Mouse (Mus musculus) frontal cortex, postnatal 25 days (tissue): Measurements from ENCODE around the gene Ppp4r1.

Experiments
- DNase-seq, 2 experiments: peaks; one replicate each; pipeline ENCODE4 v3.0.0; 2022; ENCODE audit warnings: low spot score in 2 of 2

Ppp4r1 gene

DNA sequence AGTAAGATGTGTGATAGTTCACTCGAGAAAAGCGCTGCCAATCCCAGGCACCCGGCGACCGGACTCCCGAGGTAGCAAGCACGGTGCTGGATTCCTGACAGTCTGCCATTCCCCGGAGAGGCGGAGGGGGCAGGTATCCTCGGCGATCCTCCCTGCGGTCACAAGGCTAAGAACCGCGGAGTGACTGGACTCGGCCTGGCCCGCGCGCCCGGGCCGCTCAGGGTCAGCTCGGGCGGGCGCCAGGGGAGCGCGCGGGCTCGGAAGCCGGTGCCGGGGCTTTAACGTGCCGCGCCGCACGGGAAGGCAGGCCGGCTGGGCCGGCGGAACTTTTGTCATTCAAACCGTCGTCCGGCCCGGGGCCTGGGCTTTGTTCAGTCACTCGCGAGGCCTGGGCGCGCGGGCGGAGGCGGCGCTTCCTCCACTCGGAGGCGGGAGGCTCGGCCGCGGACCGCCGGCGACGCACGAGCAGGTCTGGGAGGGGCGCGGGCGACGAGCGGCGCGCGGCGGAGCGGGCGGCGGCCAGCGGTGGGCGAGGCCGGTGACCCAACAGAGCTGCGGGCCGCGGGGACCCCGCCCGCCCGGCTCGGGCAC, at the start of gene Ppp4r1:
TSS of gene Ppp4r1 (plus strand) at position 23 of the 591 bp plus-strand sequence.
- peak; percentile 55 to 63 for DNase-seq

DNA sequence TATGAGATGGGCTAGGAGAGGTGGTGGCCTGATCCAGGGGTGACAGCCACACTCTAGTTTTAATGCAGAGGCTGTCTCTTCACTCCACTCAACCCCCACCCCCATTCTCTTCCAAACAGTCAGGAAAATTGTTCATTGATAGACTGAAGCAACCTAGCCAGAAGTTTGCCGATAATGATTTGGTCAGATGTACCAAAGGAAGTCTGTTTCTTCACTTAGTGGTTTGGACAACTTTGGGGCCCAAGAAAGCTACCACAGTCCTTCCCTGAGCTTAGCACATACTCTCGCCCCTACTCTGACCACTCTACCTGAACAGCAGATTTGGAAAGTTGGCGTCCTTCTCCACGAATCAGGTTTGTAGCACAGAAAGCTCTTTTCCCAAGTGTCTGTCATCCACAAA, 49.7 kb upstream of the Ppp4r1 start:
- no peak for DNase-seq

DNA sequence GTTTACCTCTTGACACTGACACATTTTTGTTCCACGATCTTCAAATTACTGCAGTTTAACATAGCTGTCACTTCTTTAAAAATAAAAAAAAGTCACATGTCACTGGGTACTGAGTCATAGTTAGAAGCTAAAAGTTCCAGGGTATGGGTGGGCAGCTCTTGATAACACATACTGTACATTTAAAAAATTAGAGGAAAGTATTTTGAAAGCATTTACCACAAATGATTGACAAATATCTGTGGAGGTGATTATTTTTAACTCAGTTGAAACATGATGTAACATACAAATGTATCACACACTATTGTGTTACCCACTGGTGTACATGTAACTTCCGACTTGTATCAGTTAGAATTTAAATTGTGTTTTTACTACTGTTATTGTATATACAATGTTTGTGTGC, 47.3 kb upstream of the Ppp4r1 start:
- DNase-seq: no peak

DNA sequence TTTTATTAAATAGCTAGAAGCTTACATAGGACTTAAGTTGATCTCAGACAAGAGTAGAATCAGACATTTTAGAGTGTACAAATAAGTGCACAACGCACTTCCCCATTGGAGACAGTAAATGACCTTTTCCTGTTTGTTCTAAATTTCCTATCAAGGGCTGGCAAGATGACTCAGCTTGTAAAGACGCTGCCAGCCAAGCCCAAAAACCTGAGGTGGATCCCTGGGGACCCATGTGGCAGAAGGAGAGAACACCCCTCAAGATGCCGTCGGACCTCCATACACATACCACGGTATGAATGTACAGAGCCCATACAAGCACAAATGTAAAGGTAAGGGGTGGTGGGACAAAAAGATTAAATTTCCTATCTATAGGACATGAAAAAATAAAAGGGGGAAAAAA, 45.2 kb upstream of the Ppp4r1 start:
- DNase-seq: no peak

DNA sequence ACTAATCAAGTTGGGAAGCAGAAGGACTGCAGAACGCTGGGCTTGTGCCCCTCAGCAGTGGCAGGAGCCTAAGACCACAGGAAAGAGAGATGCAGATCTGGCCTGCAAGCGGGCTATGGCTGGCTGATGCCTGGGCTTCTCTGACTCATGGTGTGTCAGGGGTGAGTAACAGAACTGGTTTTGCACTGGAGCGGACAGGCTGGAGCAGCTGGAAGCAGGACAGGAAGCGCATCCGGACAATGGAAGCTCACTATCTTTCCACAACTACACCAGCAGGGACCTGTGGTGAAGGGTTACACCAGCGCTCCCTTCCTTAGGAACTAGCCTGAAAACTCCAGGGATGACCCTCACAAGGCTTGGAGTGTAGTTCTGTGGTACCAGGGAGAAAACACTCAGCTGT, 44.8 kb upstream of the Ppp4r1 start:
- DNase-seq: no peak

DNA sequence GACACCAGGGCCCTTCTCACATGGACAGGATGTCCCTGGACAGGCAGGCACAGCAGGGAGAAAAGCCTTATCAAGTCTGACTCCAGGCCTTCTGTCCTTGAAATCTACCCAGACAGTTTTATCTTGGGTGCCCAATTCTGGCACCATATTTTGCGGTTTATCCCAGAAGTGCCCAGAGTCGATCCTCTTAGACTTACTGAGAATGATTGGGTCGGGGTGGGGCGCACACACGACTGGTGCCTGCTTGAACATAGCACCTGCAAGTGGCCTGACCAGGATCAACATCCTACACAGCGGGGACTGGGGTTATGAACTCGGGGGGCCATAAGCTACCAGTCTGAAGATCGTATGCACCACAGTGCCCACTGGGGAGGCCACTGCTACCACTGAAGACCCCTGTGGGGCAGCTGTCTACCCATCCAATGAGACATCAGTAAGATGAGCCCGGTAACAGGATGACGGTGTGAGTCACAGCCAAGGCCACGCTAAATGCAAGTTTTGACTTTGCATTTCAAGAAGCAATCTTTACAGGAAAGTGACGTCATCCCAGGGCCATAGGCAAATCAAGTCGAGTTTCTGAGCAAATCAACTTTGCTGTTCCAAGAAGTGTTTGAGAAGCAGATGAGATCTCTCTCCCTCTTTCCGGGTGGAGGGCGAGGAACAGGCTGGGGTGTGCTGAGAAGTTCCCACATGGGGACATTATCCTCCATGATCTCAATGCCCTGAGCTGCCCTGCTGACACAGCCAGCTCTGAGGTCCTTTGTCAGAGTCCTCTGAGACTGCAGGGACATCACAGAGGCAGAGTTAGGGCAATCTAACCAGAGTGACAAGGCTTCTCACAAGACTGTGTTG, 42.3 kb upstream of the Ppp4r1 start:
- no peak for DNase-seq

DNA sequence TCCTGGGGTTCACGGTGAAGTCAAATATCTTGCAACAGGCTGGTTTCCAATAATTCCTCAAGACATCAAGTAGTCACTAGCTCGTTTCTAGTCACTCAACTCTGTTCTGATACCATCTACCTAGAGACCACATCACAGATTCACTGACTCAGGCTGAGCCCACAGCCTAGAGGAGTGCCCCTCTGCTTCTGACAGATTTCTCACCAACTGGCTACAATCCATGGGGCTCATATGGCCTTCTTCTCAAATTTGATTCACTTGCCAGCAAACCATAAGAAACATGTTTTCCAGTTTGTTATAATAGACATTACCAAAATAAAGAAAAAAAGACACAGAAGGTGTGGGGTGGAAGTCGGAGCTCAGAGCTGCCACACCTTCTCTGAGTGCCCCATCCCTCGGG, 40.8 kb upstream of the Ppp4r1 start:
- no peak for DNase-seq

DNA sequence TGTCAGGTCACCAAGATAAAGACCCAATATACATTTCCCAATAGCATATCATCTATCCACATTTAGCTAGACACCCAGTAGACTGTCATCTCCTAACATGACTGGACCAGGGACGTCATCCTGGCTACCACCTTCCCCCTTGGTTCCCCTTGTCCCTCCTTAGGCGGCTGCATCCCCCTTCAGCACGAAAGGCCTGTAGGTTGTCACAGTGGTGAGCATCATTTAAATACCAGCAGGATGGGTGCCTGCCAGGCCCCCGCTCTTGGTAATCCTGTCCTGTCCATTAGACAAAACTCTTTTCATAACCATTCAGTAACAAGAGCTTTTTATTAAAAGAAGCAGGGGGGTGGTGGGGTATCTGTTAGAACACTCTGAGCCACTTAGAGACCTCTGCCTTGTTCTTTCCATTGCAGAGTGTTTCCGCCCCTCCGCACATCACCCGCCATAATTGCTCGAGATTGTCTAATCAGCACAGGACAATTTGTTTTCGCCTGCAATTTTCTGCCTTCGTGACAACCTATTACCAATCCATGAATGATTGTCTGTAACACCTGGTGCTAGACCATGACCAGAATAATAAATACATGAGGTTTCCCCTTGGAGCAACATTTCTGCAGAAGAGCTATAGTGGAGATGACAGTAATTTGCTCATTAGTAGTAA, 40.0 kb upstream of the Ppp4r1 start:
- no peak for DNase-seq

DNA sequence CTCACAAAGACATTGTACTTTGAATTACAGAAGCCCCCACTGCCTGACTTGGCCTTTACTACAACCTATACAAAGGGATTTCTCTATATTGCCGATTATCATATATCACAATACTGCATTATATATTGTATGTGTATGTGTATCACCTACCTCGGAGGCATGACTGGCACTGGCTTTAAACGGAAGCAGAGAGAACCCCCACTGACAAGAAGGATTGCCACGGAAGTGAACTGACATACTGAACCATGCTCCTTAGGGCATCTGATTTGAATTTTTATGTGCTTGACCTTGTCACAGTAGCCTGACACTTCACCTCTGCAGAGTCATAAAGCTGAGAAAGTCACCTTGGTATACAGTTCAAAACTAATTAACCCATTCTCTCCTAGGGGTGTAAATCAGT, 39.4 kb upstream of the Ppp4r1 start:
- DNase-seq: no peak

DNA sequence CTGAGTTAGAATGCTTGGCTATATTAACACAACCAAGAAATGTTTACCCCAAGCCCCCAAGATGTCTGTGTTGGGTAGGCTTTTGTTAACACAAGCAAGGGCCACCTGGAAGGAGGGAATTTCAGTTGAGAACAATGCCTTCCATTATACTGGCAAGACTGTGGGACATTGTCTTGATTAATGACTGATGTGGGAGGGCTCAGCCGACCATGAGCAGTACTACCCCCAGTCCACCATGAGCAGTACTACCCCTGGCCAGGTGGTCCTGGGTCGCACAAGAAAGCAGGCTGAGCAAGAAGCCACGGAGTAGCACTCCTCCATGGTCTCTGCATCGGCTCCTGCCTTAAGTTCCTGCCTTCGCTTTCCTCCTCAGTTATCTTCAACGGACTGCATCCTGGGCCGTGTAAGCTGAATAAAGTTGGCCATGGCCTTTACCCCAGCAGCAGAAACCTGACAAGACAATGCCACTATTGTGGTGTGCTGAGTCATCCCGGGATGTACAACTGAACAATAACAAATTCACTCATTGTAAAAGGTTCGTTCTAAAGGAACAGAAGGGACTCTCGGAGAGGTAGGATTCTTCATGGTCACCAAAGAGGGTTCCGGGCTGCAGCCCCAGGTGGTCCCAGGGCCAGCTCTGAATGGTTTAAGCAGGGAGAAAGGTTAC, 38.6 kb upstream of the Ppp4r1 start:
- no peak for DNase-seq

DNA sequence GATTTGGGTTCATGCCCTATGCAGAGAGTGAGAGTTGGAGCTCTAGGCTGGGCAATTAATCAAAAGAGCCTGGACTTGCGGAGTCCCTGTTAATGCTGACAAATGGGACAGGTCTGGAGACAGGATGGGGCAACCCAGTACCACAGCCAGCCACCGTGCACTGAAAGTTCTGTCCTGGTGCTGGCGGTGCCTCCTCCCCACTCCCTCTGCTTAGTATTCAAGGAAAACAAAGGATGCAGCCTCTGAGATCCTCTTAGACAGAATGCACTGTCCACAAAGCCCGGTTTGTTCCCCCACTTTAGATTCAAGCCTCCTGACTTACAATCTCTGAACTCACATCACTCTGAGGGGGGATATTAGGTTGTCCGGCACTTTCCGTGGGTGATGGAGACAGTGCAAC, 36.1 kb upstream of the Ppp4r1 start:
- DNase-seq: no peak

DNA sequence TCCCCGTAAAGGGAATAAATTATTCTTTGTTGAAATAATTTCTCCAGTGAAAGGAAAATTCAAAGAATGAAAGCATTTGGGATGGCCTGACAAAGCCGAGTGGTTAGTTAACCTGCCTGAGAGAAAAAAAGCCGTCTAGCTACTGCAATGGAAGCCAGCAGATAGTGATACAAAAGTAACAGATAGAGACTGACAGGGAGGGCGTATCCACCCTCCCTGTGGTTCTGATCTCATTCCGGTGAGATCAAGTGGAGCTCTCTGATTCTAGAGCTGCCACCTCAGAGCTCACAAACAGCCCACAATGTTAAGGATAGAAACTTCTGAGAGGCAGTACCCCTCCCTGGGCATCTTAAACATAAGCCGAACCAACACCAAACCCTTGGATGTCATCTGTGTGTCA, 33.4 kb upstream of the Ppp4r1 start:
- no peak for DNase-seq

DNA sequence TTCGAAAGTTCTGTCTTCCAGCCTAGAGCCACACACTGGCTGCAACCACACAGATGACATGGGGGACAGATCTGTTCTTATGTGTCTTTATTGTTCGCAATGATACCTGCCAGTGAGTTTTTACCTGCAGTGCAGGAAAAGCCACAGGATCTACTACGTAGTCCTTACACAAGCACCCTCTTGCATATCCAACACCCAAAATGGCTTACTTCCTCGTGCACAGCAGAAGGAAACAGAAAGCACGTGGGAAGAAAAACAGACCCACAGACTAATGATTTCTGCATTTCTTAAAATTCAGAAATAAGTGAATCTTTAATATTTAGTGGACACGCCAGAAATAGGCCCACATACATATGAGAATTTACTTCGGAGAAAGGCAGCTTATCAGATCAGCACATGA, 32.6 kb upstream of the Ppp4r1 start:
- DNase-seq: no peak

DNA sequence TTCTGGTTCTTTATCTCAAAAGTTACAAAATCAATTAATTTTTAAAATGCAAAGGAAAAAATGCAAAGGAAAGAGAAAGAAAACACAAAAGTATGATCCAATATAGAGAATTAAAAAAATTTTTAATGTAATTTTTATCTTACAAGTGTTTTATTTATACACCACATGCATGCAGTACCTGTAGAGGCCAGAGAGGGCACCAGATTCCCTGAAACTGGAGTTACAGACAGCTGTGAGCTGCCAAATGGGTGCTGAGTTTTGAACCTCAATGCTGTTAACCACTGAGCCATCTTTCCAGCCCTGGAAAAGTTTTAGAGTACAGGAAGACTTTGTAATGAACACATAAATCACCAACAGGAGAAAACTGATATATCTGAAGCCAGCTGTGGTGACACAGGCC, 32.1 kb upstream of the Ppp4r1 start:
- no peak for DNase-seq

DNA sequence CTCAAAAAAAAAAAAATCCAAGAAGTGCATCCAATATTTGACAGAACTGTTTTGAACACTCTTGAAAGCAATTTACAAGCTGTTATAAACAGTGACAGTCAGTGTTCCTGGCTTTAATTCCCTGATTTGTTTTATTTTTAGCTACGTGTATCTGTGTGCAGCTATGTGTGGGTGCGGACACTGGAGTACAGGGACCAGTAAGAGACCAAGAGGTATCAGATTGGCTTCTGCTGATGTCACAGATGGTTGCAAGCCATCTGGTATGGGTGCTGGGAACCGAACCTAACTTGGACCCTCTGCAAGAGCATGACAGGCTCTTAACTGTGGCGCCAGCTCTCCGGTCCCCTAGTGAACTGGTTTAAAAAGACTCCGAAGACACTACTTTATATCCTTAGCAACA, 29.2 kb upstream of the Ppp4r1 start:
- DNase-seq: no peak

DNA sequence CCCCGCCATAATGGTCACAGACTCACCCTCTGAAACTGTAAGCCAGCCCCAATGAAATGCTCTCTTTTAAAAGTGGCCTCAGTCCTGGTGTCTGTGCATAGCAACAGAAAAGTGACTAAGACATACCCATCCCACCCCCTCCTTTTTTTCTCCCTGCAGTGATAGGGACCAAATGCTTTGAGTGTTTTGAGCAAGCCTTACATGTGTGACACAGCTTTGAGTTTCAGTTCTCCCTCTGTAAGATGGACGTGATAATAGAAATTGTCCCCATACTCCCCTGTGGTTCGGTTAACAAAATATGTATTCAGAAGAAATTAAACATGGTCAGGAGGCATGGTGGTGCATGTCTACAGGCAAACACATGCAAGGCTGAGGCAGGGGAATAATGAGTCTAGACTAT, 26.5 kb upstream of the Ppp4r1 start:
- DNase-seq: no peak

DNA sequence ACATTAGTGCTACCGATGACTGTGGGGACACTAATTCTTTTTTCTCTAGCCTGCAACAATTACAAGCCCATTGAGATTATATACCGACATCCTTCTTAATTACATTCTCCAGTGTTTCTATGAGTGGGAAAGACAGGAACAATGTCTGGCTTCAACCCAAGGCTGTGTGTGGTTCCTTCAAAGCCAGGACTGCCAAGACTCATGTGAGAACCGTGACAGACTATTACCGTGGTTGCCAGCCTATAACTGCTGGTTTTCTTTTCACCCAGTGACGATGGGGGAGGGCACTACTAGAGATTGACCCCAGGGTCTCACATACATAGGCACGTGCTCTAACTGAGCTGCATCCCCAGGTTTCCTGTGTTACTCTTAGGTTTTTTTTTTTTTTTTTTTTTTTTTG, 25.2 kb upstream of the Ppp4r1 start:
- no peak for DNase-seq

DNA sequence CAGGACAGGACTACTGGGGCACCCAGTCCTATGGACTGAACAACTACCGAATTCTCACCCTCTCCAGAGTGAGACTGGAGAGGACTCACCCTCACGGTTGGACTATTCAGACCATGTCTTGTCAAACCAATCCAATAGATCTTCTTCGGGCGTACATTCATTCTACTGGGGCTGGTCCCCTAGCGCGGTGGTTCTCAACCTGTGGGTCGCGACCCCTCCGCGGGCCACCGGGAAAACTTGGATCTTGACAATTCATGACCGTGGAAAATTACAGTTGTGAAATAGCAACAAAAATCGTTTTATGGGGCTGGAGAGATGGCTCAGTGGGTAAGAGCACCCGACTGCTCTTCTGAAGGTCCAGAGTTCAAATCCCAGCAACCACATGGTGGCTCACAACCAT, 19.2 kb upstream of the Ppp4r1 start:
- DNase-seq: no peak

DNA sequence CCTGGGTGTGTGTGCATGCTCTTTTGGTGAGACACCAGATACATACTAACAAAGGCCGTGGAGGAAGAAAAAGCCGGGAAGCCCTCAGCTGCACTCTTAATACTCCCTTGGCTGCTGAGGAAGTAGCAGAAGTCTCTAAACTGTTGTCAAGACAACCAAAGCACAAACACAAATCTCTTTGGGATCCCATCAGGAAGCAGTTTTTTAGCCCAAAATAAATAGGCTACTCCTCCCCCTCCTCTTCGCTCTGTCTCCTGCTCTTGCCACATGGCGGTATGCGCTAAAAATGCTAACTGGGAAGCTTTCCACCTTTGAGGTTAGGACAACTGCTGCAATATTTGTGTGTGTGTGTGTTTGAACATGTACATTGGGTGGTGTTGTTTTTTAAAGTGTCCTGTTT, 13.9 kb upstream of the Ppp4r1 start:
- no peak for DNase-seq

DNA sequence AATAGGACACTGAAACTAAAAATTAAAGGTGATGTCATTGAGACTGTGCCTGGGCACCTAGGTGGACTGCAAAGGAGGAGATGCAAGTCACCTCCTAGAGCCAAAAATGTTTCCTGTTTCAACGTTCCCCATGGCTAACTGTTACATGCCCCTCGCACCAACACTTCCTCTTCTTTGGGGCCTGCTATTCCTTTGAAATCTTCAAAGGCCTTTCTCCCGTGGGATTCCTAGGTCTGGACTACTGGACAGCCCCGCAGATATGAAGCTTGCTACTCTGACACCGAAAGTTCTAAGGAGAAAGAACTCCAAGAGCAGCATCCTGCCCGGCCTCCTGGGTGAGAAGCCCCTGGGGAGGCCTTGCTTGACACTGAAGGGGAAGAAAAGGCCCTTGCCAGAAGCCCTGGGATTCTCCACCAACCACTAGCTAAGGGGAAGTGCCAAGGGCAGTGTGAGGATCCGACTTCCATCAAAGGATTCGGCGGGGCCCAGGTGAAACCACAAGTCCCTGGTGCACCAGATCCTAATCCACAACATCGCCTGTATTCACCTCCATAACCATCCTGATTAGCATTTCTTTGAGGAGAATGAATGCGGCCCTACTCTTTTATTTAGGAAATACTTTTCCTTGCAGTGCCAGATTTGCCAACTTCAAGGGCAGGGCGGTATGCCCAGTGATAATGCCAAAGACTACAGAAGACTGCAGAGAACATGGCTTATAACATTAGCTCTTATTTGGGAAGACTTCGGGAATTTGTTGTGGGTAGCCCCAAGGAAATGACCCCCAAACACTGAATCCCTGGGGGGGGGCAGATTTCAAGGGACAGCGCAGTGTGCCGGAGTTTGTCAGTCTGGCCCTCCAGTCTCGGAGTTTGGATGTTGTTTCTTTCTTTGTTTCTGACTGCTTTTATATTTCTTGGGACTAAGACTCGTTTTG, 11.1 kb upstream of the Ppp4r1 start:
- no peak for DNase-seq
